Mouse (Mus musculus): Measurements from ENCODE around the gene Ints13. TPM values are rescaled to one million over a fixed set of nuclear protein-coding genes. Genes with fewer than 3 reads are reported as not detected.
A peak's percentile ranks its signal among the peaks of the same experiment; 100 is the strongest.
"Not testable (repeated sequence)": the region's sequence is repeated elsewhere in the genome, so short reads cannot be mapped to it uniquely, and the experiment has no call there.

The Ints13 gene
- 10 to 100 TPM; 33.7 to 37.9 TPM for total RNA-seq (2021)
- long read RNA-seq, experiment 1, transcript Ints13-210 (1 exons, 1,740 nt): minor isoform, 6 of 56 reads
- long read RNA-seq, experiment 1, transcript Ints13-201 (18 exons, 3,059 nt): major isoform, 8 of 56 reads
- long read RNA-seq, experiment 1, partial matches to known transcripts: 5 of 56 reads
- long read RNA-seq, experiment 1, other reads (novel, unspliced or antisense): 37 of 56 reads
- long read RNA-seq, experiment 2, transcript Ints13-210 (1 exons, 1,740 nt): major isoform, 9 of 25 reads
- long read RNA-seq, experiment 2, partial matches to known transcripts: 1 of 25 reads
- long read RNA-seq, experiment 2, other reads (novel, unspliced or antisense): 12 of 25 reads

DNA sequence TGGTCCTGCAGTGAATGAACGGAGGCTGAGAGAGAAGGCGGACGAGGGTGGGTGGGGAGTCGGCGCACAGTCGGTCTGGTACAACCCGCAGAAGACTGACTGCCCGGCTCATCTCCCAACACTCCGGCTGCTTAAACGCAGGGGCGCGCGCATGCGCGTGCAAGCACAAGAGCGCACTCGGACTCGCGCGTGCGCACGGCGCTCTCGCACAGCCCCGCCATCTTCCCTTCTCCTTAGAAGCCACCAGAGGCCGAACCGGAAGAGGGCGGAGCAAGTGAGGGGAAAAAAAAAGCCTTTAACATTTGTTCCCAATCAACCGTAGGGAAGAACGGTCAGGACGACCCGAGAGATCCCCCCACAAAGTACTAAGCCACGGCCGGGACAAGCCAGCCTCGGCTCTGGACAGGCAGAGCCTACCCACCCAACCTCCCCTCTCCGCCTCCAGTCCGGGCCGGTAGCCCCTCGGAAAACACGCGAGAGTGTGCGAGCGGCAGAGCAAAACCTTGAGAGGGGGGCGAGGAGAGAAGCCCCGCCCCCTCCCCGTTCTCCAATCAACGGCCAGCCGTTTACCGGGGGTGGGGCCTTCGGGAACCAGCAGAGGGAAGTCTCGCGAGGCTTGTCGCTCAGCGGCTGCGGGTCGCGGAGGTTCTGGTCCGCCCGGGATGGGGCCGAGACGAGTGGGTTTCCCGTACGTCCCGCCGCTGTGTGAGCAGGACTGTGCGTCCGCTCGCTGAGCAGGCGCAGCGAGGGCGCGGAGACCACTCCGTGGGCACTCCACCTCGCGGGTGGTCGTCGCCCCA, at the start of gene Ints13:
Ints13 (minus strand) TSS at position 526 of the 800 bp plus-strand sequence.
- DNase-seq: peak; percentile 98

DNA sequence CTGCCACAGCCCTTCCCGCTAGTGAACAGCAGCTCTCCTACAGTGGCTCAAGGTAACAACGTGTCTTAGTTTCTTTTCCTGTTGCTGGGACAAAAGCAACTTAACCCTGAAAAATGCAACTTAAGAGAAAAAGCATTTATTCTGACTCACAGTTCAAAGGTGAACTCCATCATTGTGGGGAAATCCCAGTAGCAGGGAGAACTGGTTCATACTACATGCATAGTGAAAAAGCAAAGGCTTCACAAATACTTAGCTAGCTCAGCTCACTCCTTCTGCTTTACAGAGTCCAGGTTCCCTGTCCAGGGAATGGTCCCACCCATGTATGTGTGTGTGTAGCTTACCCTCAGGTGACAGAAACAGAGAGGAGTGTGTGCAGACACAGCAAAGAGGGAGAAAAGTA, 39.0 kb upstream of the Ints13 start:
- no peak for DNase-seq

GRCm38 (mm10) chr6:146615891-146616290, 38.3 kb upstream of the Ints13 start:
- DNase-seq: no peak

DNA sequence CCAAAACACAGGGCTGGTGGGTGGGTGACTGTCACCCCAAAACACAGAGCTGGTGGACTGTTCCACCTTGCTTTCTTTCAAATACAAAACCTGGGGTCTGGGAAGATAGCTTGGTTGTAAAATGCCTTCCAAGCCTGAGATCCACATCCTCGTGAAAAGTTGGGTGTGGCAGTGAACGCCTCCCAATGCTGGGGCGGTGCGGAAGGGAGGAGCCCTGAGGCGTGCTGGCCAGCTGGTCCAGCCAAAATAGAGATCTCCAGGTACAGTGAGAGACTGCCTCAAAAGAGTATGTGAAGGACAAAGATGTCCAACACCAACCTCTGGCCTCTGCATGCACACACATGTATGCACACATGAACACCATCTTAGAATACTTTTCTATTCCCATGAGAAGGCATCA, 36.9 kb upstream of the Ints13 start:
- no peak for DNase-seq

DNA sequence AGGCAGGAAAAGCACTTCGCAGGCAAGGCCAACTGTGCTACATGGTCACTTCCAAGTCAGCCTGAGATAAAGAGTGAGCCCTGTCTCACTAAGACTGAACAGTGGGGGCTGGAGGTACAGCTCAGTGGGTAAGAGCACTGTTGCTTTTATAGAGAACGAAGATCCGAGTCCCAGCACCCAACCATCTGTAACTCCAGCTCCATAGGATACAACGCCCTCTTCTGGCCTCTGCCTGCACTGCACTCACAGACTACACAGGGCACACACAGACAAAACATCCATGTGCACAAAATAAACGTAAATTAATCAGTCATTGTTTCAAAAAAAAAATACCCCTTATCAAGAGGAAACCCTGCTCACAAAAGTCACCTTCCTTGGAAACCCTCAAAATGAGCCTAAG, 36.3 kb upstream of the Ints13 start:
- DNase-seq: no peak

GRCm38 (mm10) chr6:146612736-146613135, 35.1 kb upstream of the Ints13 start:
- no peak for DNase-seq

DNA sequence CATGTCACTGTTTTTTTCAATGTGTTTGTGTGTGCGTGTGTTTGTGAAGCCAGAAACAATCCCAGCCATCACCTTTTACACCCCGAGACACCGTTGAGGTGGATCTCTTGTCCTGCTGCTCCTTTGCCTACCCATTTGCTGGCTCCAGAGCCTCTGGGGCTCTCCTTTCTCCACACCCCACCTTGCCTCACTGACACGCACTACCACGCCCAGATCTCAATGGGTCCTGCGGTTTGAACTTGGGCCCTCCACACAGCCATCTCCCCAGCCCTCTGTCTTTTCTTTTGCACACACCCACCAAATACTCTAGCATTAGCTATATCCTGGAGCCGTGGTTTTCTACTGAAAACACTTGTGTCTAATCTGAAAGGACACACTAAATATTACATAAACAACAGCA, 34.3 kb upstream of the Ints13 start:
- no peak for DNase-seq

DNA sequence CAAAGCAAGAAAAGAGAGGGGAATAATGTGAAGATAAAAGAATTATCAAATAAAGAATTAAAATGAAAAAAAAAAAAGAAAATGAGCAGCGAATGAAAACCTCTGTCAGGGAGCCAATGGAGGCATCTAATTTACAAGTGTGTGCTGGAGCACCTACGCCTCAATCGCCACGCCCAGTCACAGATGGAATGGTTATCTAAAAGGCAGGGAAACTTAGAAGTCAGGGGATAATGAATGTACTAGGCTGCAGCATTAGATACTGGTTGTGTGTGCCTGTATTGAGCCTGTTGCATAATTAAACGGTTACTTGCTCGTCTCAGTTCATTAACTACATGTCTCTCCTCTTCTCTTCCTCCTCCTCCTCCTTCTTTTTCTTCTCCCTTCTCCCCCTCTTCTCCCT, 33.8 kb upstream of the Ints13 start:
- no peak for DNase-seq

DNA sequence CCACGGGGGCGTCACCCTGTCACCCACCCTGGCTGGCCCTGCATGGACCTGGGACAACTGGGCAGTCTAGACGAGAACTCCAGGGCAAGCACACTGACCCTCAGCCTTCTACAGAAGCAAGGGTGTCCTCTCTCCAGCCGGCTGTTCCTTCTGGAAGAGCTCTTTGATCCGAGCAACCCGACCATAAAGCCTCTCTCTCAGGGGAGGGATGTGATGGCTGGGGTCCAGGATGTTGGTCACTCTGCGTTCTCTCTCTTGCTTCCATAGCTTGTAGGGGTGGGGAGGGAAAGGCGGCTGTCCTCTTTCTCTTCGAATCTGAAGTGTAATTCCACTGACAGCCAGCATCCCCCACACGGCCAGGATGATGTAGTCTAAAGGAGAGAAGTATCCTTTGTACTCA, 26.0 kb upstream of the Ints13 start:
- peak; percentile 24 for DNase-seq

DNA sequence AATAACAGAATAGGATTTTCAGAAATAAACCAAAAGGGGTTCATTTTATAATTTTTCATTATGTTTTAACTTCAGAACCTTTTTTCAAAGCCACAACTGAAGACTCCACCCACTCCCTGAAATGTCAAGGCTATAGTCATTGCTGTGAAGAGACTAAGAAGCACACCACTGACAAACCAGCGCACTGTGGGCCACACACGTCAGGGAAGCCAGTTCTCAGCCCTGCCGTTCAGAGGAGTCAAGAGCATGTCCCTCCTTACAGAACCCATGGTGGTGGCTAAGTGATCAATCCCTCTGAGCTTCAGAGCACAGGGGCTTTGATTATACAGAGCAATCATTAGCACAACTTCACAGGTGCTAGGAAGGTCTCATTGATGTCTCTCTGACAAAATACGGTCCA, 25.0 kb upstream of the Ints13 start:
- DNase-seq: peak; percentile 44

- DNase-seq: no peak
Observed at GRCm38 (mm10) chr6:146585134-146585533, 7.5 kb upstream of the Ints13 start.

DNA sequence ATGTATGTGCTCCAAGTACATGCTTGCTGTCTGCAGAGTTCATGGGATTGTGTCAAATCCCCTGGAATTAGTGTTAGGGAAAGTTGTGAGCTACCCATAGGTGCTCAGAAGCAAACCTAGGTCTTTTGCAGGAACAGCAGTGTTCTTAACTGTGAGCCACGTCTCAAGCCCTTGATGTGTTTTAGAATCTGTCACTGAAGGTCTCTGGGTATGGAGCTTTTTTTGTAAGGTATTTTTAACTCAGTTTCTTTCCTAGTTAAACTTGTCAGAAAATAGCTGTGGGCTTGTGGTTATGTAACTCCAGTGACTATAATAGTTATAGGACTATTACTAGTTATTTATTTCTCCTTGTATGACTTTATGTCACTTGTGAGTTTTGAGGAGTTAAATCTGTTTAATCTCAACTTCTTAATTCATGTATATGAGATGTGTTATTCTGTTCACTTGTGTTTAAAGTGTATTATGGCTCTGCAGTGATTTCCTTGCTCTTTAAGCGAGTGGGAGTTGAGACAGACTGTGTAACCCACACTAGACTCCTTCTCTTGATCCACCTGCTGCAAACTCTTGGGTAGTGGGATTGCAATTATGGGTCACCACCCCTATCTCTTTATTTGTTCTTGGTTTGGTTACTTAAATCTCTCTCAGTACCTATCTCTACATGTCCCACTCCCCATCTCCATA, 5.9 kb upstream of the Ints13 start:
- no peak for DNase-seq

DNA sequence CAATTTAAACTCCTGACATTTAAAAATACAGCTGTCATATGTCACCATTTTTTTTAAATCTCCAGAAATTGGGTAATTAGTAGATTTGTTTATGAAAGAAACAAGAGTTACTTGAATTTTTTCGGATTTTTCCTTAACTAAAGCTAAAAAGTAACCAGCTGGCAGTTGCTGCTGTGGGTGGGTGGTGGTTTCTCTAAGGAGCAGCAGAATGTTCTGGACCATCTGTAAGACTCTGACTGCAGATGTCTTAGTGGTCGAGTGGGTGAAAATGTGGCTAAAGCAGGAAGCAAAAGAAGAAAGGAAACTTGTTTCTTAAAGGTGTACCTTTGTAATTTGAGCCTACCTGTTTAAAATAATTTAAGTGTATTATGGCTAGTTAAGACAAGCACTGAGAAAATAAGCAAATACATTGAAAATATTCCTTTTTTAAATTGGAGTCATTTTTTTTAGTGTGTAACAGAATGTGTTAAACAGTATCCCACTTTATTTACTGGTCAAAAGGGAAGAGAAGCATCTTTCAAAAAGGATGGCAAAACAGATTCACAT, 2.8 kb upstream of the Ints13 start:
- DNase-seq: no peak

DNA sequence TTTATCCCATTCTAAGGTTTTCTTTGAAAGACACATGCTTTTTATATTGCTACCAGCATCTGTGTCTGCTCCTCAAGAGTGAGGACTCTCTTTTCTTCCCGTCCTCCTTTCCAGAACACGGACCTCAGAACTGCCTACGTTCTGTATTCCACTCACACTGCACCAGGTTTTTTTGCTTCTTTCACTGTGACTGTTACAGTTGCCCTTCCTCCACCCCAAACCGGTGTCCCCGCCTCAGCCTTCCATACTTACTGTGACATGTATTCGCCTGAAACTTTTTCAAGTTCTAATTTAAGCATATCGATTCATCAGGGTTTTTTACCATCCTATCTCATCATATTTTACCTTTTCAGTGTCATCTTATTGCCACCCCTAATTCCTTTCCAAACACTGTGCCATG, 951 bp upstream of the Ints13 start:
- peak; percentile 33 for DNase-seq

DNA sequence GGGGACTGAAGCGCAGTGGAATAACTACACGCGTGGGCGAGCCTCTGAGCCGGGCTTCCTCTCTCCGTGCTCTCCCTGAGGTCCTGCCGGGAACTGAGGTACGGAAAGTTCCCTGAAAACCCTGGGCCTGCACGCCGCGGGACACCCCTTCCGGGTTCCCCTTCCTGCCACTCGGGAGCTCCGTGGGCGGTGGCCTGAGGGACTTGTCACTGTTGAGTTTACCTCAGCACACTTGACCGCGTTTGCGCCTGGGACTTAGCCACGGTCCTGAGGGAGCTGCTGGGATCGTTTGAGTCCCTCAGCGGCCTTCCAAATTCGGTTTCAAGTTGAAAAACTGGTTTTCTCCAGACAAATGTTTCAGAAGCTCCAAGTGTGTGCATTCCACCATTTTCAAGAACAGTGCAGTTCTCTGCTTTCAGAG, 486 bp upstream of the Ints13 start:
- DNase-seq: peak; percentile 82

GRCm38 (mm10) chr6:146576903-146577302, 732 bp downstream of the Ints13 start, which contains the start of gene Fgfr1op2:
Fgfr1op2 (plus strand) TSS chr6:146577203.
- DNase-seq: no peak

- no peak for DNase-seq
Observed at GRCm38 (mm10) chr6:146572073-146572472, 5.6 kb downstream of the Ints13 start.

GRCm38 (mm10) chr6:146562461-146562860, 15.2 kb downstream of the Ints13 start:
- not testable (repeated sequence) for DNase-seq

DNA sequence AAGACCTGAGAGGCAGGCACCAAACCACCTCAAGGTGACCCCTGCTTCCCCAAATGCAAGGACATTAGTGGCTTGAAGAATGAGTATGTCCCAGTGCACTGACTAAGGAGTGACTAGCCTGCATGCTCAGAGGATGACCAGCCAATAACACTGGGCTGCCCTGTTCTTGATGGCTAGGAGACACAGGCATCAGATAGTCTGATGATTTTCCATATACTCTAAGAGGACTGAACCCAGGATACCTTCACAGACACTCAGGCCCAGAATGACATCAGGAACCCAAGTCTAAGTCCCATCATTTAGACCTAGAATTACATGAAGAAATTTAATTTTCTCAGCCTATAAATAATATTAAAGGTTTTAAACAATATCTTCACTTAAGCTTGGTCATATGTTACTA, 26.3 kb downstream of the Ints13 start:
- no peak for DNase-seq

GRCm38 (mm10) chr6:146550421-146550820, 27.2 kb downstream of the Ints13 start:
- no peak for DNase-seq

DNA sequence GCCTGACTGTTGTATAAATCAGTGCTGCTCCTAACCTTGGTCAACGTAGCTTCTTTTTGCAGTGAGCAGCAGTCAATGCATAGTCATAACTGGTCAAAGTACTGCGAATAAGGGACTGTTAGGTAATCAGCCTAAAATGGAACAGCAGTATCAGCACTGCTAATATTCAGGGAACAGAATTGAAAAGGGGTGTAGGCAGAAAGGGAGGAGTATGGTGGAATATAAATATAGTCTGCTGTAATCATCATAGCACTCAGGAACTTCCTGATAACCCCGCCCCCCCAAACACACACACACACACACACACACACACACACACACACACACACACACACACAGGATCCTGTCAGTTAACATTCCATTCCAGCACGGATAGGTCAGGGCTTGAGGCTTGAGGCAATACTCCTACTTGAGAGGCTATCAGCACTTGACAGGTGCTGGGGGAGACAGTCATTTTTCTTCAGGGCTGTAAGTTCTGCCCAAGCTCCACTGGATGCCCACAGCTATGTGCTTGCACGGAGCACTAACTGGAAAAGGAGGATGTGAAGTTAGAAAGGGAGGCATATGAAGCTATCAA, 32.3 kb downstream of the Ints13 start:
- DNase-seq: no peak

DNA sequence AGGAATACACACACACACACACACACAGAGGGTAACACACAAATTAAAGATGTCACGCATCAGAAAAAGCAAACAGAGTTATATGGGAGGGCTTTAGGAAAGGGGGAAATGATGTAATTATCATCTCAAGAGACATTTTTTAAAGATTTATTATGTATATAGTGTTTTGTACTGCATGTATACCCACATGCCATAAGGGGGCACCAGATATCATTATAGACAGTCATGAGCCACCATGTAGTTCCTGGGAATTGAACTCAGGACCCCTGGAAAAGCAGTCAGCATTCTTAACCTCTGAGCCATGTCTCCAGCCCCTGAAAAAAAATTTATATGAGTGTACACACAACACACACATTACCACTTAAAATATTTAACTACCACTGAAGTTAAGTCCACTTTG, 33.0 kb downstream of the Ints13 start:
- no peak for DNase-seq

Data from adrenal gland, postnatal 10 days (tissue).